Mouse (Mus musculus): ENCODE results near the gene Prickle4.

Gene Prickle4

GRCm38 (mm10) chr17:47704692-47705091 lies 10.2 kb upstream of the Prickle4 start:
- DNase-seq, result no peak

DNA sequence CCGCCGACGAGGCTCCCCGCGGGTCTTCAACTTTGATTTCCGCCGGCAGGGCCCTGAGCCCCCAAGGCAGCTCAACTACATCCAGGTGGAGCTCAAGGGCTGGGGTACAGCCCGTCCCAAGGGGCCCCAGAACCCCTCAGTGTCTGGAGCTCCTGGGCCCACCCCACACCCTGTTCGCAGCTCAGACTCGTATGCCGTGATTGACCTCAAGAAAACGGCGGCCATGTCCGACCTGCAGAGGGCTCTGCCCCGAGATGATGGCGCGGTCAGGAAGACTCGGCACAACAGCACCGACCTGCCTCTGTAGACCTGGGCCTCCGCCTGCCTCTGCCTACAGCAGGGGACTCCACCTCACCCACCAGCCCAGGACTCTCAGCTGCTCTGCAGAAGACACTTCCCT lies 9.0 kb upstream of the Prickle4 start:
- DNase-seq, result no peak

GRCm38 (mm10) chr17:47702548-47703345 lies 8.2 kb upstream of the Prickle4 start:
- no peak for DNase-seq

- no peak for DNase-seq
Observed at GRCm38 (mm10) chr17:47701793-47702192, 7.3 kb upstream of the Prickle4 start.

GRCm38 (mm10) chr17:47699055-47699454 lies 4.5 kb upstream of the Prickle4 start:
- DNase-seq, result no peak

GRCm38 (mm10) chr17:47698156-47698555 lies 3.6 kb upstream of the Prickle4 start:
- DNase-seq, result no peak

DNA sequence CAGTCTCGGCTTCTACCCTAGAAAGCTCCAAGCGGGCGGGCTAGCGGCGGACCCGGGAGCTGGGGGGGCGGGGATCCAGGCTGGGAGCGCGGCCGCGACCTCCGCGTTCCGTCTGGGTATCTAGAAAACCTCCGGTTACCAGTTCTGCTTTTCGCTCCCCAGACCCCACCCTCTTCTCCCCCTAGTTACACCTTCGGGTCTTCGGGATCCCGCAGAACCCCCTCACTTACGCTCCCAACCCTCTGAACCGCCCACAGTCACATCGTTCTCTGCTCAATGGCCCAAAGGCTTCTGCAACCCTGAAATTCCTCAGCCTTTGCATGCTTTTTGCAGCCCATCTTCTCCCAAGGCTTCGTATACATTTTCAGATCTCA lies 788 bp upstream of the Prickle4 start:
- no peak for DNase-seq

GRCm38 (mm10) chr17:47694442-47694502 lies 264 bp downstream of the Prickle4 start, which contains the start of gene Gm21981:
TSS of gene Gm21981 (minus strand) at chr17:47694455.
- DNase-seq, result no peak

DNA sequence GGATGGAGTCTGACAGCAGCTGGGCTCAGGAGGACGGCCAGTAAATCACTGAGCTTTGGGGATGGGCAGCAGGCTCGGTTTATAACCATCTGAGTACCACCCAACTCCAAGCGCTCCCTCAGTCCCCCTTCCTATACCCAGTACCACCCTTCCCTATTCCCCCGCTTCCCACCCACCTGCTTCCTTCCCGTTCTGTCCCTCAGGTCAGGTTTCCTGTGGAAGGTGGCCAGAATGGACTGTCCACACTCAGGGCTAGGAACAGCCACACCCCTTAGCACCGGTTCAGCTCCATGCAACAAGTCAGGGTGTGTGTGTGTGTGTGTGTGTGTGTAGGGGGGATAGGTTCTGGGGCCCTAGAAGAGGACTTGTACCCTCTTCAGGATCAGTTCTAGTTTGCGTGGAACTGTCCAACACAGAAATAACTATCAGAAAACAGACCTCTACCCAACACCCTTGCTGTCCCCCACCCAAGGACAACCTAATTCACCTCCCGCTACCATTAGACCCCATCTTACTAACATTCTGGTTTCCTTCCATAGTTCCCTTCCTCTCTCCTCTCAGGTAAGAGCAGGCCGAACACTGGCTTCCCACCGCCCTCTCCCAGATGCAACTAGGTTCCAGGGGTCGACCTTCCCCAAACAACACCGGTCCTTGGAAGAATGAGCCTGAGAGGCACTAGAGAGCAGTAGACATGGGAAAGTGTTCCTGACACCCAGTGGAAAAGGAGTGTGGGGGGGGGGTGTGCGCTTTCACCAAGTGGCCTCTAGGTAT lies 680 bp downstream of the Prickle4 start:
- DNase-seq, result no peak

- DNase-seq, result no peak
Observed at GRCm38 (mm10) chr17:47691650-47692049, 2.9 kb downstream of the Prickle4 start.

GRCm38 (mm10) chr17:47689894-47690293 lies 4.6 kb downstream of the Prickle4 start:
- DNase-seq, result no peak

- DNase-seq, result peak; percentile 83 to 90
Observed at GRCm38 (mm10) chr17:47688608-47689575, 5.6 kb downstream of the Prickle4 start, which contains the start of gene Frs3. TSS of gene Frs3 (plus strand) at chr17:47689030.

DNA sequence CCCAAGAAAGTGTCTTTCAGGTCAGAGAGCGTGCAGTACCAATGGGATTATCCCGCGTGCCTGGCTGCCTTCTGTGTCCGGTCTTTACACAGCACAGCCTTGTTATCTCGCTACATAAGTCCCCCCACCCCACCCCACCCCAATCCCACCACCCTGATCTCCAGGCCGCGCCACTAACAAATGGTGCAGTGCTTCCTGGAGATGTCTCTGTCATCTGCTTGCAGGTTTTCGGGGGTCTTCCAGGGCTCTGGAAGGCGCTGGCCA lies 6.3 kb downstream of the Prickle4 start, which contains the start of gene Tomm6:
Gene Tomm6 (minus strand): TSS at position 43 of the 264 bp plus-strand sequence.
- no peak for DNase-seq

GRCm38 (mm10) chr17:47687409-47688343 lies 6.9 kb downstream of the Prickle4 start:
- DNase-seq, result peak; percentile 96 to 98

- no peak for DNase-seq
Observed at GRCm38 (mm10) chr17:47682836-47683235, 11.7 kb downstream of the Prickle4 start.

- no peak for DNase-seq
Observed at GRCm38 (mm10) chr17:47678702-47679101, 15.8 kb downstream of the Prickle4 start.

- DNase-seq, result no peak
Observed at GRCm38 (mm10) chr17:47678238-47678637, 16.3 kb downstream of the Prickle4 start.

DNA sequence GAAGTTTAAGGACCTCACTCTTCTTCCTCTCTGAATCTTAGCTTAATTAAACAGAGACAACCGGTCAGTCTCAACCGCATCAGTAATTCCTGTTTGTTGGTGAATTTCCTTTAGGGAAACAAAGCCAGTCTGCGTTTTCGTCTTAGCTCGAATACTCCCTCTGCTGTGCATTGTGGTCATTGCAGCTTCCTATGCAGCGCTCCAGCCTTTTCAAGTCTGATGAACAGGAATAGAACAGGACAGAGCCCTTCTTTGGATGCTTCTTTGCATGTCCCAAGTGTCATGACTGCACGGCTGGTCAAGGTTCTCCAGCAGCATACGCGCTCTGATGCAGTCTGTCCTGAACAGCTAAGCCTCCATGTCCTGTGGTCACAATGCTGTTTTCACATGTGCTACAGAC lies 18.0 kb downstream of the Prickle4 start:
- DNase-seq, result peak; percentile 78 to 86

- DNase-seq, result peak; percentile 35 to 66
Observed at GRCm38 (mm10) chr17:47672311-47673111, 22.0 kb downstream of the Prickle4 start.

DNA sequence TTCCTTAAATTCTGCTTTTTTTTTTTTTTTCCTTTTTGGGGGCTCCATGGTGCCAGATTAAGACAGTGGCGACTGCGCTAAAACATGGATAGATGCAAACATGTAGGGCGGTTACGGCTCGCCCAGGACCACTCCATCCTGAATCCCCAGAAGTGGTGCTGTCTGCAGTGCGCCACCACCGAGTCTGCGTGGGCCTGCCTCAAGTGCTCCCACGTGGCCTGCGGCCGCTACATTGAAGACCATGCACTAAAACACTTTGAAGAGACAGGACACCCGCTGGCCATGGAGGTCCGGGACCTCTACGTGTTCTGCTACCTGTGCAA lies 22.6 kb downstream of the Prickle4 start:
- no peak for DNase-seq

DNA sequence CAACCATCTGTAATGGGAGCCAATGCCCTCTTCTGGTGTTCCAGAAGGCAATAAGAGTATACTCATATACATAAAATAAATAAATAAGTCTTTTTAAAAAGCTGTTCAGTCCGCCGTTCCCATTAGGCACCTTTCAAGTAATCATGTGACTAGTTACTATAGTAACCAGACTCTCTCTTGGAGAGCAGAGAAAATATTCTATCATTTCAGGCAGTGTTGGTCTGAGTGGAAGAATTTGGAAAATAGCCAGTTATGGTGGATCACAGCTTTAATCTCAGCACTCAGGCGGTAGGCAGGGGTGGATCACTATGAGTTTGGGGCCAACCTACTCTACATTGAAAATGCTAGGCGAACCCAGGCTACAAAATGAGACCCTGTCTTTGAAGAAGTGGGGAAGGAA lies 25.4 kb downstream of the Prickle4 start:
- DNase-seq, result no peak

- no peak for DNase-seq
Observed at GRCm38 (mm10) chr17:47664474-47664873, 30.1 kb downstream of the Prickle4 start.

Measured in cerebellum, postnatal 25 days (tissue).